Mouse (Mus musculus) liver, embryonic 12.5 days (tissue): ENCODE measurements around the gene Usp54. TPM values are rescaled to one million over a fixed set of nuclear protein-coding genes. Genes with fewer than 3 reads are reported as not detected.
"Not testable (repeated sequence)": the region's sequence is repeated elsewhere in the genome, so short reads cannot be mapped to it uniquely, and the experiment has no call there.

Experiments
- ATAC-seq: fragments of 200-750 bp; cut with Nextera tagmentation; 2 replicates; pipeline ENCODE4 v1.8.0; 2017; ENCODE audit warnings: moderate number of reproducible peaks, mild to moderate bottlenecking, moderate library complexity
- H3K27ac ChIP-seq: fragments of 300-500 bp; sonication (generic); 2 replicates; pipeline ENCODE4 v1.5.1; 2016; ENCODE audit warnings: mild to moderate bottlenecking
- H3K27me3 ChIP-seq: fragments of 300-500 bp; sonication (generic); replicated peaks from 2 replicates; pipeline ENCODE4 v1.6.1; 2016; ENCODE audit warnings: mild to moderate bottlenecking, moderate library complexity
- H3K36me3 ChIP-seq: fragments of 300-500 bp; sonication (generic); 2 replicates; pipeline ENCODE4 v1.6.1; 2016; ENCODE audit warnings: mild to moderate bottlenecking, moderate library complexity
- H3K4me1 ChIP-seq: fragments of 300-500 bp; sonication (generic); 2 replicates; pipeline ENCODE4 v1.6.1; 2016
- H3K4me2 ChIP-seq: fragments of 300-500 bp; sonication (generic); 2 replicates; pipeline ENCODE4 v1.6.1; 2016; ENCODE audit warnings: mild to moderate bottlenecking, moderate library complexity
- H3K4me3 ChIP-seq: fragments of 300-500 bp; sonication (generic); 2 replicates; pipeline ENCODE4 v1.5.1; 2016; ENCODE audit warnings: mild to moderate bottlenecking, moderate library complexity
- H3K9ac ChIP-seq: fragments of 300-500 bp; sonication (generic); 2 replicates; pipeline ENCODE4 v1.6.1; 2016; ENCODE audit warnings: mild to moderate bottlenecking, moderate library complexity
- H3K9me3 ChIP-seq: fragments of 300-500 bp; sonication (generic); replicated peaks from 2 replicates; pipeline ENCODE4 v1.6.1; 2016; ENCODE audit warnings: mild to moderate bottlenecking, moderate library complexity
- WGBS: fragments of 180-500 bp; shearing (Covaris S2); methylation state at CpG from one replicate; pipeline ENCODE4 v1.1.7; 2016; ENCODE audit not compliant: insufficient replicate concordance; 5-methylcytosine and 5-hydroxymethylcytosine counted together
- polyA plus RNA-seq: library from polyadenylated mRNA; unstranded; fragments of >200 nt; fragmentation: Nextera tagmentation; extraction: Ambion mirVana; gene quantifications from 2 replicates; pipeline ENCODE4 v1.2.1, GENCODE M21; 2016

Usp54 gene
- polyA plus RNA-seq, 1 experiment from 2014 or later: 2.2 TPM

GRCm38 (mm10) chr14:20651722-20652256 lies 10.9 kb upstream of the Usp54 start:
- Histone ChIP-seq H3K36me3 (no peaks in the 10 kb centered on the region), H3K27me3 (no peaks in the 10 kb centered on the region; the same call in 1 of the 2 replicates), H3K4me3 (no peak overlapping the region), H3K4me2 (no peak overlapping the region), H3K9ac (no peak overlapping the region), H3K27ac (no peak overlapping the region), H3K9me3 (no peaks in the 10 kb centered on the region), H3K4me1 (no peaks in the 10 kb centered on the region)
- 53% methylated on average over 4 of the region's 4 CpGs for WGBS
- ATAC-seq: no peak

- Histone ChIP-seq H3K27ac (no peak overlapping the region), H3K36me3 (no peaks in the 10 kb centered on the region), H3K4me1 (no peaks in the 10 kb centered on the region), H3K9me3 (no peaks in the 10 kb centered on the region), H3K4me3 (no peak overlapping the region), H3K9ac (no peak overlapping the region), H3K27me3 (no peaks in the 10 kb centered on the region; the same call in 1 of the 2 replicates), H3K4me2 (no peak overlapping the region)
- ATAC-seq: no peak
- 64% methylated on average over 2 of the region's 2 CpGs for WGBS
These were observed 10.1 kb upstream of the Usp54 start for GRCm38 (mm10) chr14:20651000-20651399.

GRCm38 (mm10) chr14:20646381-20646780 lies 5.5 kb upstream of the Usp54 start:
- Histone ChIP-seq H3K9ac (no peak overlapping the region), H3K36me3 (no peaks in the 10 kb centered on the region), H3K4me1 (peaks cover 10% of the 10 kb centered on the region), H3K27ac (no peak overlapping the region), H3K4me3 (no peak overlapping the region), H3K9me3 (no peaks in the 10 kb centered on the region), H3K27me3 (no peaks in the 10 kb centered on the region), H3K4me2 (no peak overlapping the region)
- no peak for ATAC-seq

- ATAC-seq: no peak
- no peak overlapping the region for H3K4me2 ChIP-seq
- H3K9me3 ChIP-seq: no peaks in the 10 kb centered on the region
- H3K27me3 ChIP-seq: no peaks in the 10 kb centered on the region
- H3K9ac ChIP-seq: no peak overlapping the region
- no peak overlapping the region for H3K4me3 ChIP-seq
- H3K27ac ChIP-seq: no peak overlapping the region
- H3K4me1 ChIP-seq: peaks cover 10% of the 10 kb centered on the region
- 49% methylated on average over 3 of the region's 3 CpGs for WGBS
- no peaks in the 10 kb centered on the region for H3K36me3 ChIP-seq
These were observed 4.7 kb upstream of the Usp54 start for GRCm38 (mm10) chr14:20645547-20645946.

GRCm38 (mm10) chr14:20641438-20641875 lies 594 bp upstream of the Usp54 start:
- peak overlapping the region; percentile 92 for H3K4me2 ChIP-seq
- ATAC-seq: no peak
- peak overlapping the region; percentile 91 for H3K27ac ChIP-seq
- no peaks in the 10 kb centered on the region for H3K9me3 ChIP-seq
- H3K9ac ChIP-seq: peak overlapping the region; percentile 85
- H3K4me3 ChIP-seq: peak overlapping the region; percentile 84
- peaks cover 28% of the 10 kb centered on the region for H3K4me1 ChIP-seq
- no peaks in the 10 kb centered on the region for H3K27me3 ChIP-seq
- WGBS: 17% methylated on average over 10 of the region's 10 CpGs
- H3K36me3 ChIP-seq: no peaks in the 10 kb centered on the region

- H3K4me3 ChIP-seq: peak overlapping the region; percentile 84
- no peaks in the 10 kb centered on the region for H3K36me3 ChIP-seq
- WGBS: 8% methylated on average over 16 of the region's 16 CpGs
- ATAC-seq: peak; percentile 54
- no peaks in the 10 kb centered on the region for H3K9me3 ChIP-seq
- H3K27ac ChIP-seq: peak overlapping the region; percentile 91
- H3K27me3 ChIP-seq: no peaks in the 10 kb centered on the region
- peak overlapping the region; percentile 85 for H3K9ac ChIP-seq
- peaks cover 35% of the 10 kb centered on the region for H3K4me1 ChIP-seq
- H3K4me2 ChIP-seq: peak overlapping the region; percentile 92
These were observed 794 bp downstream of the Usp54 start for GRCm38 (mm10) chr14:20639918-20640619.

- no peak overlapping the region for H3K4me3 ChIP-seq
- H3K36me3 ChIP-seq: no peaks in the 10 kb centered on the region
- no peak overlapping the region for H3K4me2 ChIP-seq
- ATAC-seq: no peak
- H3K9me3 ChIP-seq: no peaks in the 10 kb centered on the region
- H3K4me1 ChIP-seq: peaks cover 35% of the 10 kb centered on the region
- 81% methylated on average over 6 of the region's 6 CpGs for WGBS
- H3K27ac ChIP-seq: no peak overlapping the region
- no peak overlapping the region for H3K9ac ChIP-seq
- H3K27me3 ChIP-seq: no peaks in the 10 kb centered on the region
These were observed 2.2 kb downstream of the Usp54 start for GRCm38 (mm10) chr14:20638702-20639101.

GRCm38 (mm10) chr14:20637818-20638574 lies 2.9 kb downstream of the Usp54 start:
- Histone ChIP-seq H3K4me2 (no peak overlapping the region), H3K9ac (no peak overlapping the region), H3K27me3 (no peaks in the 10 kb centered on the region), H3K4me3 (no peak overlapping the region), H3K27ac (no peak overlapping the region), H3K4me1 (peaks cover 35% of the 10 kb centered on the region), H3K36me3 (no peaks in the 10 kb centered on the region), H3K9me3 (no peaks in the 10 kb centered on the region)
- 57% methylated on average over 2 of the region's 2 CpGs for WGBS
- ATAC-seq: no peak

GRCm38 (mm10) chr14:20636968-20637367 lies 3.9 kb downstream of the Usp54 start:
- H3K27me3 ChIP-seq, H3K36me3 ChIP-seq, ATAC-seq, H3K4me2 ChIP-seq, H3K9ac ChIP-seq, H3K27ac ChIP-seq, H3K4me3 ChIP-seq, H3K9me3 ChIP-seq: not testable (repeated sequence)
- peaks cover 30% of the 10 kb centered on the region for H3K4me1 ChIP-seq
- 86% methylated on average over 3 of the region's 3 CpGs for WGBS

GRCm38 (mm10) chr14:20635546-20635945 lies 5.3 kb downstream of the Usp54 start:
- 47% methylated on average over 2 of the region's 2 CpGs for WGBS
- Histone ChIP-seq H3K9me3 (no peaks in the 10 kb centered on the region), H3K4me3 (no peak overlapping the region), H3K27ac (no peak overlapping the region), H3K36me3 (no peaks in the 10 kb centered on the region), H3K27me3 (no peaks in the 10 kb centered on the region), H3K9ac (no peak overlapping the region), H3K4me2 (no peak overlapping the region), H3K4me1 (peaks cover 25% of the 10 kb centered on the region)
- ATAC-seq: no peak

- no peak for ATAC-seq
- no peak overlapping the region for H3K27ac ChIP-seq
- H3K9ac ChIP-seq: no peak overlapping the region
- no peaks in the 10 kb centered on the region for H3K36me3 ChIP-seq
- peaks cover 7% of the 10 kb centered on the region for H3K4me1 ChIP-seq
- H3K4me3 ChIP-seq: no peak overlapping the region
- H3K9me3 ChIP-seq: no peaks in the 10 kb centered on the region
- H3K27me3 ChIP-seq: no peaks in the 10 kb centered on the region
- WGBS: 43% methylated on average over 4 of the region's 4 CpGs
- H3K4me2 ChIP-seq: no peak overlapping the region
These were observed 9.6 kb downstream of the Usp54 start for GRCm38 (mm10) chr14:20631253-20631652.

GRCm38 (mm10) chr14:20626971-20627370 lies 13.9 kb downstream of the Usp54 start:
- 63% methylated on average over 3 of the region's 3 CpGs for WGBS
- peaks cover 9% of the 10 kb centered on the region for H3K4me1 ChIP-seq
- H3K27me3 ChIP-seq: no peaks in the 10 kb centered on the region
- H3K36me3 ChIP-seq: no peaks in the 10 kb centered on the region
- no peak overlapping the region for H3K4me3 ChIP-seq
- ATAC-seq: no peak
- H3K9me3 ChIP-seq: no peaks in the 10 kb centered on the region
- no peak overlapping the region for H3K4me2 ChIP-seq
- H3K9ac ChIP-seq: no peak overlapping the region
- no peak overlapping the region for H3K27ac ChIP-seq
